Mouse (Mus musculus) urinary bladder, postnatal 4 days (tissue): ENCODE measurements around the gene Trim43b.
"Not testable (repeated sequence)": the region's sequence is repeated elsewhere in the genome, so short reads cannot be mapped to it uniquely, and the experiment has no call there.

Experiments used
- DNase-seq, 2 experiments: peaks; one replicate each; pipeline ENCODE4 v3.0.0; 2021 to 2022; ENCODE audit warnings: low spot score in 2 of 2

The Trim43b gene

GRCm38 (mm10) chr9:89092735-89093134, at the start of gene Trim43b:
TSS of gene Trim43b (minus strand) at chr9:89092835.
- not testable (repeated sequence) for DNase-seq

- not testable (repeated sequence) for DNase-seq
Observed at GRCm38 (mm10) chr9:89104576-89104975, 11.9 kb upstream of the Trim43b start.

GRCm38 (mm10) chr9:89086746-89087145, 5.9 kb downstream of the Trim43b start:
- not testable (repeated sequence) for DNase-seq

- not testable (repeated sequence) for DNase-seq
Observed at GRCm38 (mm10) chr9:89079637-89080036, 13.0 kb downstream of the Trim43b start.

- DNase-seq, result not testable (repeated sequence)
Observed at GRCm38 (mm10) chr9:89076508-89076907, 16.1 kb downstream of the Trim43b start.

GRCm38 (mm10) chr9:89067143-89067501, 25.5 kb downstream of the Trim43b start:
- not testable (repeated sequence) for DNase-seq

- peak; percentile 63 to 67 for DNase-seq
Observed at GRCm38 (mm10) chr9:89066378-89067142, 26.1 kb downstream of the Trim43b start.
